8 mouse cellular contexts compared by ENCODE assay signal in the genomic region with DNA sequence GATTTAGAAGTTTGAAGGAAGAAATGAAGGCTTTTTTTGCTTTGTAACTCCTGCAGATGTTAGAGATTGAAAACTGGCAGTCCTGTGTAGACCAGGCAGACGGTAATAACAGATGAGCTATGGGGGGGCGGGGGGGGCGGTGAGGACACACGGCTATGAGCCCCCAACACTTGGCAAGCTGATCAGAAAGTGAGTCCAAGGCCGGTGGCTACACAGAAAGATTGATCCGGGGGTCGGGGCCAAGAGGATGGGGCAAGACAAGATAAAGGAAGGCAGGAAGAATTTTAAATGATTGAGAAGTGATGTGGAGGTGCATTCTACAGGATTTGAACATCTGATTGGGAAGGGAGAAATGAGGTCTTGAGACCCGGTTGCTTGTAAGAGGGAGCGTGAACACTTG. TPM values are rescaled to one million over a fixed set of nuclear protein-coding genes. Genes with fewer than 3 reads are reported as not detected.
DNase-seq lines count a peak whose midpoint lies in the region; ATAC-seq and TF ChIP-seq lines count a peak whose summit lies in the region.

No protein-coding gene starts in this region.

- H3K79me2 ChIP-seq in myocyte (ENCODE audit: control insufficient read depth, insufficient read depth), result no peaks in the 10 kb centered on the region

- no peaks in the 10 kb centered on the region for H3K36me3 ChIP-seq in kidney, postnatal 0 days (ENCODE audit: insufficient read depth, low read length)
- H3K36me3 ChIP-seq in embryonic facial prominence, embryonic 13.5 days, result no peaks in the 10 kb centered on the region
- H3K36me3 ChIP-seq in intestine, embryonic 14.5 days (ENCODE audit: control insufficient read depth, insufficient read depth, low read length), result no peaks in the 10 kb centered on the region
- no peaks in the 10 kb centered on the region for H3K36me3 ChIP-seq in myocyte (ENCODE audit: control insufficient read depth, insufficient read depth)

- no peak for TF ChIP-seq CTCF in kidney, postnatal 0 days (IDR thresholded peaks at IDR 0.05; ENCODE audit: low read depth)

- DNase-seq in kidney, postnatal 0 days (ENCODE audit: low spot score), result no peak
- DNase-seq in kidney, postnatal 4 days, result no peak
- no peak for DNase-seq in intestine, embryonic 14.5 days (ENCODE audit: low spot score)
- DNase-seq in adrenal gland, adult 18-20 months (ENCODE audit: low spot score in 2 of 2), result no peak
- DNase-seq in adrenal gland, postnatal 36 days, result no peak
- no peak for DNase-seq in layer of hippocampus, postnatal 25 days (ENCODE audit: extremely low spot score in 1 of 2, low spot score in 1 of 2)

- H3K4me1 ChIP-seq in kidney, postnatal 0 days (replicated peaks; ENCODE audit: insufficient read depth, low read length), result 0 out of 2 replicates have a peak, but pooled peaks cover 3% of the 10 kb centered on the region
- H3K4me1 ChIP-seq in embryonic facial prominence, embryonic 13.5 days, result peaks cover 14% of the 10 kb centered on the region
- peaks cover 13% of the 10 kb centered on the region; the same call in 1 of the 2 replicates for H3K4me1 ChIP-seq in intestine, embryonic 14.5 days (replicated peaks; ENCODE audit: control insufficient read depth, insufficient read depth, low read length)

- TF ChIP-seq POLR2A in myocyte (IDR thresholded peaks at IDR 0.05; ENCODE audit: insufficient read length, low read depth), result no peak

- H3K4me3 ChIP-seq in kidney, postnatal 0 days (replicated peaks; ENCODE audit: low read depth, low read length), result peak overlapping the region; percentile 94
- peak overlapping the region; percentile 88 for H3K4me3 ChIP-seq in embryonic facial prominence, embryonic 13.5 days
- H3K4me3 ChIP-seq in intestine, embryonic 14.5 days (ENCODE audit: low read depth, low read length), result peak overlapping the region; percentile 72
- H3K4me3 ChIP-seq in myocyte, result peak overlapping the region; percentile 31

- H3K9me3 ChIP-seq in kidney, postnatal 0 days (replicated peaks; ENCODE audit: low read length), result no peaks in the 10 kb centered on the region
- no peaks in the 10 kb centered on the region for H3K9me3 ChIP-seq in embryonic facial prominence, embryonic 13.5 days
- H3K9me3 ChIP-seq in intestine, embryonic 14.5 days (ENCODE audit: control insufficient read depth, low read length), result no peaks in the 10 kb centered on the region

- H3K27ac ChIP-seq in kidney, postnatal 0 days, result no peak overlapping the region
- H3K27ac ChIP-seq in embryonic facial prominence, embryonic 13.5 days, result no peak overlapping the region
- H3K27ac ChIP-seq in intestine, embryonic 14.5 days (ENCODE audit: low read depth), result no peak overlapping the region

- H3K27me3 ChIP-seq in kidney, postnatal 0 days (ENCODE audit: insufficient read depth, low read length), result no peaks in the 10 kb centered on the region
- peaks cover 19% of the 10 kb centered on the region for H3K27me3 ChIP-seq in embryonic facial prominence, embryonic 13.5 days
- H3K27me3 ChIP-seq in intestine, embryonic 14.5 days (replicated peaks; ENCODE audit: control insufficient read depth, insufficient read depth, low read length), result no peaks in the 10 kb centered on the region
- H3K27me3 ChIP-seq in myocyte (ENCODE audit: control insufficient read depth, insufficient read depth, insufficient read length), result no peaks in the 10 kb centered on the region

- no peak for ATAC-seq in kidney, postnatal 0 days (replicated peaks; ENCODE audit: low FRiP score, low read depth)
- no peak for ATAC-seq in embryonic facial prominence, embryonic 13.5 days (ENCODE audit: insufficient number of reproducible peaks, insufficient read depth, low FRiP score, low TSS enrichment, low read depth)
- no peak for ATAC-seq in intestine, embryonic 14.5 days (replicated peaks; ENCODE audit: low FRiP score, low TSS enrichment, low read depth)

- 20% methylated on average over 9 of the region's 9 CpGs for WGBS in kidney, postnatal 0 days
- WGBS in embryonic facial prominence, embryonic 13.5 days, result 24% methylated on average over 9 of the region's 9 CpGs
- 22% methylated on average over 9 of the region's 9 CpGs for WGBS in intestine, embryonic 14.5 days

- H3ac ChIP-seq in myocyte (ENCODE audit: control insufficient read depth, insufficient read length), result peak overlapping the region; percentile 55

- peak overlapping the region; percentile 90 for H3K9ac ChIP-seq in kidney, postnatal 0 days (ENCODE audit: low read depth, low read length)
- H3K9ac ChIP-seq in embryonic facial prominence, embryonic 13.5 days, result peak overlapping the region; percentile 84
- no peak overlapping the region for H3K9ac ChIP-seq in intestine, embryonic 14.5 days (ENCODE audit: low read length)

- peak overlapping the region; percentile 83 for H3K4me2 ChIP-seq in kidney, postnatal 0 days (ENCODE audit: low read length)
- peak overlapping the region; percentile 75 for H3K4me2 ChIP-seq in embryonic facial prominence, embryonic 13.5 days
- peak overlapping the region; percentile 77 for H3K4me2 ChIP-seq in intestine, embryonic 14.5 days (ENCODE audit: low read length)
- peak overlapping the region; percentile 92 for H3K4me2 ChIP-seq in myocyte (ENCODE audit: low read depth)

TF ChIP-seq in myocyte, 11 proteins besides CTCF, POLR2A, EP300 and RAD21:
- TF ChIP-seq TCF3 (IDR thresholded peaks at IDR 0.05; ENCODE audit: insufficient read length, low read depth) (no peak), CEBPB (IDR thresholded peaks at IDR 0.05; ENCODE audit: insufficient read depth, poor library complexity, severe bottlenecking) (no peak)

RNA-seq across cellular contexts. Expression of gene Gkap1, which starts 0.4 kb away (rescaled TPM):
- polyA plus RNA-seq in kidney, postnatal 0 days (2015; fragmentation: Nextera tagmentation; extraction: Ambion mirVana), result 43.7 and 54.2 TPM in 2 replicates
- polyA plus RNA-seq in embryonic facial prominence, embryonic 13.5 days (2015; fragmentation: Nextera tagmentation; extraction: Ambion mirVana), result 24.2 and 26.3 TPM in 2 replicates
- 21.0 and 21.5 TPM in 2 replicates for polyA plus RNA-seq in intestine, embryonic 14.5 days (2014; fragmentation: Nextera tagmentation; extraction: Ambion mirVana)
- 12.2 TPM for polyA plus RNA-seq in myocyte (2012; fragmentation: generic; extraction: Trizol)
- total RNA-seq in adrenal gland, adult 18-20 months (2021), result 10 to 100 TPM; 54.5 to 83.4 TPM
- 10 to 100 TPM; 42.6 to 91.2 TPM for total RNA-seq in adrenal gland, postnatal 36 days (2021)
- total RNA-seq in layer of hippocampus, postnatal 25 days (2021), result 10 to 100 TPM; 22.8 to 23.7 TPM

RNA-seq across cellular contexts. Expression of gene Ubqln1, which starts 59.6 kb away (rescaled TPM):
- polyA plus RNA-seq in kidney, postnatal 0 days (2015; fragmentation: Nextera tagmentation; extraction: Ambion mirVana), result 80.6 and 82.1 TPM in 2 replicates
- 98.7 and 98.8 TPM in 2 replicates for polyA plus RNA-seq in embryonic facial prominence, embryonic 13.5 days (2015; fragmentation: Nextera tagmentation; extraction: Ambion mirVana)
- polyA plus RNA-seq in intestine, embryonic 14.5 days (2014; fragmentation: Nextera tagmentation; extraction: Ambion mirVana), result 83.3 and 85.6 TPM in 2 replicates
- polyA plus RNA-seq in myocyte (2012; fragmentation: generic; extraction: Trizol), result 58.2 TPM
- total RNA-seq in adrenal gland, adult 18-20 months (2021), result 100 to 1,000 TPM; 151 to 156 TPM
- total RNA-seq in adrenal gland, postnatal 36 days (2021), result 100 to 1,000 TPM; 123 to 141 TPM
- 100 to 1,000 TPM; 136 to 145 TPM for total RNA-seq in layer of hippocampus, postnatal 25 days (2021)

Comparison
In these comparisons a context has a peak if more than half of its experiments do, and no peak if none do; other contexts are left out.
1. H3K4me3 ChIP-seq: peak in every context shown above with its lines; median percentile 94 in kidney, postnatal 0 days; 88 in embryonic facial prominence, embryonic 13.5 days; 72 in intestine, embryonic 14.5 days; 31 in myocyte.